ENCODE assay signal across 12 mouse cellular contexts in the genomic region with DNA sequence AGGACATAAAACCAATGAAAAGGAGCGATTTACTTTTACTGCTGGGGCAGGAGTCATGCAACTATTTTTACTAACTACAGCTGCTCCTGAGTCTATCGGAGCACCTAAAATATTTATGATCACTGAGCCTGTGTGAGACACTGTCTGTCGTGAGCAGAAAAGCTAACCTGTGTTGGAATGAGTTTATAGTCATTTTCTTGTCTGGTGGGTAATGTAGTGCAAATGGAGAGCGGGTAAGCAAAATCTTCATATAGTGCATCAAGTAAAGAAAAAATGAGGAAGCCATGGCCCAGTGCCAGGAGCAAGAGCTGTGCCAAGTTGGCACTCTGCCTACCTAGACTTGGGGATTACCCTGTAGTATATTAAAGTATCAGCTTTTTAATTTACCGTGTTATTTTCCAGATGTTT.
A peak's percentile ranks its signal among the peaks of the same experiment; 100 is the strongest.
DNase-seq lines count a peak whose midpoint lies in the region; ATAC-seq and TF ChIP-seq lines count a peak whose summit lies in the region.
"Had no signal": no experiment of that assay in that cellular context is flagged by ENCODE, and none has a peak within 500 bp of the region (broad histone marks: within the 10 kb centered on the region; RNA-seq: fewer than 3 reads in every experiment).

No protein-coding gene starts in this region.

- 77% methylated on average over 5 of the region's 5 CpGs for WGBS in heart, embryonic 11.5 days (ENCODE audit: insufficient replicate concordance)

- peak; percentile 35 for ATAC-seq in Patski
- ATAC-seq in heart, embryonic 11.5 days (replicated peaks; ENCODE audit: insufficient number of reproducible peaks, low FRiP score, low TSS enrichment), result no peak
- ATAC-seq: liver, embryonic 12.5 days had no signal

- H3K9me3 ChIP-seq in heart, embryonic 11.5 days (replicated peaks; ENCODE audit: control insufficient read depth, low read length), result no peaks in the 10 kb centered on the region
- H3K9me3 ChIP-seq: hindbrain, embryonic 13.5 days; liver, embryonic 12.5 days had no signal

- CTCF ChIA-PET in Patski (lab: Charles Lee), result no interaction called here

- no peak for TF ChIP-seq CTCF in Patski (IDR thresholded peaks at IDR 0.05)

- intact Hi-C loops in left cerebral cortex, postnatal 4 days (cut with DNase I), result no loop called here

- POLR2A ChIA-PET in Patski (lab: Charles Lee), result no interaction called here

- H3K4me1 ChIP-seq in heart, embryonic 11.5 days (ENCODE audit: control insufficient read depth, insufficient read depth, low read length), result no peaks in the 10 kb centered on the region
- H3K4me1 ChIP-seq: liver, embryonic 12.5 days had no signal

- no peak overlapping the region for H3K4me2 ChIP-seq in heart, embryonic 11.5 days
- H3K4me2 ChIP-seq: hindbrain, embryonic 13.5 days; liver, embryonic 12.5 days had no signal

- peak; percentile 37 to 55 for DNase-seq in cerebellum, postnatal 25 days
- no peak for DNase-seq in cerebellum, adult 11 months
- DNase-seq in left cerebral cortex, postnatal 4 days, result peak; percentile 61
- DNase-seq in left cerebral cortex, adult 18-20 months (ENCODE audit: low spot score in 2 of 2), result no peak
- DNase-seq in Patski (ENCODE audit: low read depth, low spot score) (no peak), adipocyte (ENCODE audit: low spot score) (no peak)
- peak; percentile 40 to 47 for DNase-seq in kidney, postnatal 36 days
- DNase-seq: gastrocnemius, adult 2 months had no signal

- no peak overlapping the region for H3K27ac ChIP-seq in heart, embryonic 11.5 days (ENCODE audit: low read depth, low read length)
- H3K27ac ChIP-seq: gastrocnemius, adult 2 months; hindbrain, embryonic 13.5 days; liver, embryonic 12.5 days had no signal

- in situ Hi-C loops in Patski (cut with MboI; ENCODE audit: low pct_unique_long_range_greater_than_20kb), result no loop called here

- no peak overlapping the region for H3K4me3 ChIP-seq in heart, embryonic 11.5 days (ENCODE audit: low read depth, low read length)
- H3K4me3 ChIP-seq: gastrocnemius, adult 2 months; hindbrain, embryonic 13.5 days; liver, embryonic 12.5 days; myocyte had no signal

- no peaks in the 10 kb centered on the region for H3K27me3 ChIP-seq in Patski
- no peaks in the 10 kb centered on the region for H3K27me3 ChIP-seq in heart, embryonic 11.5 days (ENCODE audit: control insufficient read depth, insufficient read depth, low read length)
- H3K27me3 ChIP-seq: hindbrain, embryonic 13.5 days; liver, embryonic 12.5 days had no signal

- H3K36me3 ChIP-seq in heart, embryonic 11.5 days (ENCODE audit: control insufficient read depth, insufficient read depth, low read length), result no peaks in the 10 kb centered on the region
- H3K36me3 ChIP-seq: hindbrain, embryonic 13.5 days; liver, embryonic 12.5 days had no signal

- no peak overlapping the region for H3K9ac ChIP-seq in heart, embryonic 11.5 days (ENCODE audit: low read depth, low read length)
- H3K9ac ChIP-seq: hindbrain, embryonic 13.5 days; liver, embryonic 12.5 days had no signal

Comparison
In these comparisons a context has a peak if more than half of its experiments do, and no peak if none do; other contexts are left out.
1. DNase-seq: peak in cerebellum, postnatal 25 days (2 of 2), left cerebral cortex, postnatal 4 days (single experiment) and kidney, postnatal 36 days (2 of 2); none in cerebellum, adult 11 months (single experiment), left cerebral cortex, adult 18-20 months (0 of 2), Patski (single experiment) and adipocyte (single experiment).